Mouse (Mus musculus) cerebellum, adult 2 months (tissue): ENCODE data around the gene Cmss1.

Source experiments
- CTCF ChIP-seq: fragments of 200-500 bp; IDR thresholded peaks from 2 replicates; pipeline ENCODE4 v1.5.1; 2011; ENCODE audit warnings: low read depth, mild to moderate bottlenecking, control low read depth, low read length, moderate library complexity, borderline replicate concordance; ENCODE audit not compliant: insufficient read depth
- POLR2A ChIP-seq: fragments of 200-500 bp; IDR thresholded peaks from 2 replicates; pipeline ENCODE4 v1.6.1; 2011; ENCODE audit warnings: low read length, control low read depth, borderline replicate concordance; ENCODE audit not compliant: insufficient read depth

- TF ChIP-seq POLR2A (no peak), CTCF (no peak)
Observed at GRCm38 (mm10) chr16:57506133-57506532, 100.5 kb downstream of the Cmss1 start.
